Mouse (Mus musculus) colon, adult 2 months (tissue): Measurements from ENCODE around the gene Ak1. TPM values are rescaled to one million over a fixed set of nuclear protein-coding genes. Genes with fewer than 3 reads are reported as not detected.

Source experiments
- polyA plus RNA-seq: library from polyadenylated mRNA; depleted of rRNA; stranded (reverse); fragments of >200 nt; gene quantifications from 2 replicates; pipeline ENCODE4 v1.2.3, GENCODE M21; 2012; rRNA removed

Ak1 gene
- 13.3 and 16.6 TPM in 2 replicates for polyA plus RNA-seq

GRCm38 (mm10) chr2:32621517-32621859, at the start of gene Ak1:
Ak1 (plus strand) TSS chr2:32621758.

DNA sequence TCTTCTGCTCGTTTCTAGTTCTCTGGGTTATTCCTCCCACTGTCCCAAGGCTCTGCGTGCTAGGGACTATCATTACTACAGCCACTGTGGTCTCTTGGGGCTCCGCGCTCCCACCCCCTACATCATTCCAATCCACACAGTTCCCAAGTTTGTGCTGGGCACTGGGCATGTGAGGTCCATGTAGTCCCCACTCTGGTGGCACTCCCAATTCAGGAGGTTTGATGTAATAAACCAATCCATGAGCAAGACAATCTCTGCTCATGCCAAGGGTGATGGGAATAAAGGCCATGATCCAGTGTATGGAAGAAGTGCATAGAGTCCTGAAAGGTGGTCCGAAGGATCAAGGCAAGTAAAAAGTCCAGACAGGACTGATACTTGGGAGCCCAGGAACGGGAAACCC, 47.1 kb upstream of the Ak1 start, which contains the start of gene Pip5kl1:
Gene Pip5kl1 (plus strand): TSS at position 301 of the 400 bp plus-strand sequence.

GRCm38 (mm10) chr2:32575586-32576160, 45.9 kb upstream of the Ak1 start, which contains the start of gene 9430097D07Rik:
9430097D07Rik (minus strand) TSS chr2:32575684.

DNA sequence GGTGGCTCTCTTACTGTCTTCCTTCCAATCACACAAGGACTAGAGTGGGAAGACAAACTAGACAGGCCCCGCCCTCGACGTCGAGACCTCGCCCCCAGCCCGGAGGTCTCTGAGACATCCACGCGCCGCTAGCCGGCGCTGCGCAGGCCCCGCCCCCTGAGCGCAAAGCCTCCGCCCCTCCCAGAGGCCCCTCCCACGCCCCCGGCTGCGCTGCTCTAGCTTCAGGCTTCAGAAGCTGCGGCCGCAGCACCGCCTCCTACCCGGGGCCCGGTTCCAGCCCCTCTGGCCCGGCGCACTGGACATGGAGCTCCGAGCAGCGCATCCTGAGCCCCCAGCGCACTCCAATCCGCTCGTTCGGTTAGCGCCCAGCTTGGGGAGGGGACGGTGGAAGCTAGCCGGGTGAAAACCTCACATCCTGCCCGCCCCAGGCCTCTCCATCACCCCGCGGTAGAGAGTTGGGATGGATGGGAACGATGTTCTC, 34.6 kb upstream of the Ak1 start, which contains the start of gene St6galnac4:
Gene St6galnac4 (plus strand): TSS at position 225 of the 481 bp plus-strand sequence.

GRCm38 (mm10) chr2:32599409-32599808, 22.1 kb upstream of the Ak1 start, which contains the start of gene St6galnac6:
St6galnac6 (plus strand) TSS chr2:32599709.

GRCm38 (mm10) chr2:32646379-32647056, 25.0 kb downstream of the Ak1 start, which contains the start of gene Eng:
Eng (plus strand) TSS chr2:32646595.

Other genes with a start within 250 kb of the Ak1 start
- gene 1110008P14Rik, start 239.8 kb upstream of the Ak1 start, polyA plus RNA-seq = 107 and 180 TPM in 2 replicates
- 6.3 and 6.5 TPM in 2 replicates for gene Lcn2, start 233.5 kb upstream of the Ak1 start, polyA plus RNA-seq
- gene Ptges2, start 225.9 kb upstream of the Ak1 start, polyA plus RNA-seq = 32.1 and 36.7 TPM in 2 replicates
- gene Naif1, start 171.3 kb upstream of the Ak1 start, polyA plus RNA-seq = 6.1 and 6.2 TPM in 2 replicates
- 22.3 and 23.9 TPM in 2 replicates for gene Slc25a25, start 170.3 kb upstream of the Ak1 start, polyA plus RNA-seq
- 87.0 and 91.8 TPM in 2 replicates for gene Fam102a, start 86.4 kb upstream of the Ak1 start, polyA plus RNA-seq
- 104 and 129 TPM in 2 replicates for gene Dpm2, start 50.9 kb upstream of the Ak1 start, polyA plus RNA-seq
- 0.07 and 0.12 TPM in 2 replicates for gene Pip5kl1, start 47.0 kb upstream of the Ak1 start, polyA plus RNA-seq
- gene 9430097D07Rik, start 46.1 kb upstream of the Ak1 start, polyA plus RNA-seq = not detected in 2 replicates
- gene St6galnac4, start 34.7 kb upstream of the Ak1 start, polyA plus RNA-seq = 52.5 and 67.7 TPM in 2 replicates
- 1,674 and 1,690 TPM in 2 replicates for gene St6galnac6, start 22.0 kb upstream of the Ak1 start, polyA plus RNA-seq
- 66.6 and 72.0 TPM in 2 replicates for gene Eng, start 24.8 kb downstream of the Ak1 start, polyA plus RNA-seq
- 66.9 and 67.1 TPM in 2 replicates for gene Fpgs, start 82.4 kb downstream of the Ak1 start, polyA plus RNA-seq
- gene Cdk9, start 91.3 kb downstream of the Ak1 start, polyA plus RNA-seq = 110 and 111 TPM in 2 replicates
- 12.3 and 15.6 TPM in 2 replicates for gene Sh2d3c, start 99.3 kb downstream of the Ak1 start, polyA plus RNA-seq
- not detected in 2 replicates for gene 6330409D20Rik, start 119.3 kb downstream of the Ak1 start, polyA plus RNA-seq
- 106 and 146 TPM in 2 replicates for gene Tor2a, start 135.5 kb downstream of the Ak1 start, polyA plus RNA-seq
- gene Ttc16, start 153.9 kb downstream of the Ak1 start, polyA plus RNA-seq = 0.50 and 0.93 TPM in 2 replicates
- 55.8 and 75.5 TPM in 2 replicates for gene Ptrh1, start 154.0 kb downstream of the Ak1 start, polyA plus RNA-seq
- gene Cfap157, start 162.7 kb downstream of the Ak1 start, polyA plus RNA-seq = not detected in 2 replicates
- gene Stxbp1, start 225.5 kb downstream of the Ak1 start, polyA plus RNA-seq = 14.9 and 17.9 TPM in 2 replicates